16 mouse cellular contexts compared by ENCODE assay signal in the genomic region with DNA sequence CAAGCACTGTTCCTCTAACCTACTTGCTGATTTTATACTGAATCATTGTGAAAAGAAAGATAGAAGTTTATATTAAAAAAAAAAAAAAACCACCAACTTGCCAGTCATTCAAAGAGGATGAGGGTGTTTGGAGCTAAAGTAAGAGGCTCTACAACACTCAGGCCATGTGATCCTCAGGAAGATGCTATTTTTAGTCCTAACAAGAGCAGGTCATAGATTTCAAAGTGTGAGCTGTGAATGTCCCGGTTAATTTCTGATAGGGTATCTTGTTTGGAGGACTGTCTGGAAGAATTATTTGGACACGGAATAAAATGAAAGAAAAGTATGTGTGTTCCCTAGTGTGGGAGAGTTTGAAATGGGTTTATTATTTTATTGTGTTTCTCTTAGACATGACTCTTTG. TPM values are rescaled to one million over a fixed set of nuclear protein-coding genes. Genes with fewer than 3 reads are reported as not detected.
"Had no signal": no experiment of that assay in that cellular context is flagged by ENCODE, and none has a peak within 500 bp of the region (broad histone marks: within the 10 kb centered on the region; RNA-seq: fewer than 3 reads in every experiment).

No protein-coding gene starts in this region.

- H3K27me3 ChIP-seq: limb, embryonic 12.5 days; liver, embryonic 13.5 days; lung, embryonic 15.5 days; megakaryocyte, embryonic 14.5 days; midbrain, embryonic 15.5 days; neural tube, embryonic 12.5 days had no signal

- H3K4me1 ChIP-seq: limb, embryonic 12.5 days; liver, embryonic 13.5 days; lung, embryonic 15.5 days; megakaryocyte, embryonic 14.5 days; midbrain, embryonic 15.5 days; neural tube, embryonic 12.5 days had no signal

- H3K9ac ChIP-seq: limb, embryonic 12.5 days; liver, embryonic 13.5 days; liver, postnatal 0 days; lung, embryonic 15.5 days; midbrain, embryonic 15.5 days; neural tube, embryonic 12.5 days had no signal

- H3K4me2 ChIP-seq: limb, embryonic 12.5 days; liver, embryonic 13.5 days; lung, embryonic 15.5 days; midbrain, embryonic 11.5 days; midbrain, embryonic 15.5 days; neural tube, embryonic 12.5 days had no signal

- H3K36me3 ChIP-seq: limb, embryonic 12.5 days; liver, embryonic 13.5 days; lung, embryonic 15.5 days; midbrain, embryonic 15.5 days; neural tube, embryonic 12.5 days had no signal

- H3K9me3 ChIP-seq: limb, embryonic 12.5 days; liver, embryonic 13.5 days; lung, embryonic 15.5 days; megakaryocyte, embryonic 14.5 days; midbrain, embryonic 15.5 days; neural tube, embryonic 12.5 days had no signal

- H3K4me3 ChIP-seq: limb, embryonic 12.5 days; liver, embryonic 13.5 days; lung, embryonic 15.5 days; megakaryocyte, embryonic 14.5 days; midbrain, embryonic 15.5 days; neural tube, embryonic 12.5 days had no signal

- DNase-seq: kidney, postnatal 14 days; liver; liver, embryonic 13.5 days; liver, postnatal 0 days; lung, postnatal 14 days; thymus, postnatal 14 days had no signal

- H3K27ac ChIP-seq: limb, embryonic 12.5 days; liver, embryonic 13.5 days; lung, embryonic 15.5 days; macrophage; midbrain, embryonic 15.5 days; neural tube, embryonic 12.5 days; stomach, postnatal 0 days had no signal

- ATAC-seq: liver, postnatal 0 days; midbrain, embryonic 15.5 days had no signal

RNA-seq across cellular contexts. Expression of a gene that starts 49.2 kb away (rescaled TPM):
- total RNA-seq: monocyte, adult 5-6 weeks; neutrophil, adult 5-6 weeks had no signal
- polyA plus RNA-seq: liver, embryonic 13.5 days; liver, postnatal 0 days; macrophage had no signal
